Mouse (Mus musculus): ENCODE results near the gene Ttc7b.

- no peak for TF ChIP-seq CTCF (IDR thresholded peaks at IDR 0.05; ENCODE audit: low read depth)
- no peak for TF ChIP-seq EP300 (optimal IDR thresholded peaks at IDR 0.05)
Measured at GRCm38 (mm10) chr12:100441609-100442008, 79.0 kb downstream of the Ttc7b start.
